Mouse (Mus musculus) liver, adult 2 months (tissue): ENCODE measurements around the gene Prkce.

Experiments used
- CTCF ChIP-seq: fragments of 200-500 bp; IDR thresholded peaks from 2 replicates; pipeline ENCODE4 v1.5.1; 2011; ENCODE audit warnings: low read depth, low read length, control low read depth
- POLR2A ChIP-seq: fragments of 200-500 bp; IDR thresholded peaks from 2 replicates; pipeline ENCODE4 v1.6.1; 2011; ENCODE audit warnings: low read length, control low read depth; ENCODE audit not compliant: insufficient read depth; ENCODE audit errors: extremely low read depth

GRCm38 (mm10) chr17:86214741-86215140 lies 47.2 kb downstream of the Prkce start:
- TF ChIP-seq POLR2A: no peak
- no peak for TF ChIP-seq CTCF
